Mouse (Mus musculus) CH12.LX (cell line): Measurements from ENCODE around the gene Wbp2. TPM values are rescaled to one million over a fixed set of nuclear protein-coding genes. Genes with fewer than 3 reads are reported as not detected.

Experiments used
- DNase-seq: peaks from one replicate; pipeline ENCODE4 v3.0.0-alpha.2; 2013; ENCODE audit errors: extremely low read depth
- H3K27ac ChIP-seq: 2 replicates; pipeline ENCODE4 v1.5.1; 2012; ENCODE audit warnings: low read depth, mild to moderate bottlenecking, control low read depth, moderate library complexity; ENCODE audit not compliant: insufficient read depth
- H3K27me3 ChIP-seq: replicated peaks from 2 replicates; pipeline ENCODE3; 2012; ENCODE audit warnings: inconsistent platforms
- H3K36me3 ChIP-seq, 2 experiments: replicated peaks in 1 of 2; 2 replicates each; pipeline versions ENCODE3 to v1.6.1; 2012; ENCODE audit warnings: inconsistent platforms in 1 of 2, low read length in 1 of 2, mild to moderate bottlenecking in 1 of 2, mixed read lengths in 1 of 2, moderate library complexity in 1 of 2; ENCODE audit not compliant: control insufficient read depth in 1 of 2, insufficient read depth in 1 of 2
- H3K4me1 ChIP-seq, 2 experiments: 2 replicates each; pipeline ENCODE4 v1.6.1; 2012; ENCODE audit warnings: inconsistent platforms in 1 of 2, moderate library complexity in 1 of 2; ENCODE audit not compliant: insufficient read depth in 2 of 2, control insufficient read depth in 1 of 2
- H3K4me2 ChIP-seq: 2 replicates; pipeline ENCODE4 v1.6.1; 2012; ENCODE audit warnings: low read depth, mild to moderate bottlenecking, control low read depth; ENCODE audit not compliant: poor library complexity, insufficient read depth, severe bottlenecking
- H3K4me3 ChIP-seq, 3 experiments: fragments of 150-350 bp in 1 of 3; sonication (generic) in 1 of 3; replicated peaks in 1 of 3; 2 replicates each; pipeline versions ENCODE3 to v1.5.1; 2011 to 2012; ENCODE audit warnings: low read depth in 2 of 3, low read length in 2 of 3, mild to moderate bottlenecking in 2 of 3, moderate library complexity in 2 of 3, control low read depth in 1 of 3, improper control_type of control experiment in 1 of 3, inconsistent platforms in 1 of 3, mixed read lengths in 1 of 3; ENCODE audit not compliant: poor library complexity in 1 of 3
- H3K79me2 ChIP-seq: replicated peaks from 2 replicates; pipeline ENCODE4 v1.6.1; 2012; ENCODE audit warnings: mild to moderate bottlenecking, moderate library complexity; ENCODE audit not compliant: control insufficient read depth, poor library complexity, insufficient read depth, severe bottlenecking; ENCODE audit errors: extremely low read depth
- H3K9ac ChIP-seq: 2 replicates; pipeline ENCODE4 v1.6.1; 2012; ENCODE audit warnings: low read depth, mild to moderate bottlenecking, control low read depth, moderate library complexity; ENCODE audit not compliant: insufficient read depth
- H3K9me3 ChIP-seq: replicated peaks from 2 replicates; pipeline ENCODE3; 2012; ENCODE audit warnings: low read length, inconsistent platforms, mixed read lengths
- BHLHE40 ChIP-seq: IDR thresholded peaks from 2 replicates; pipeline ENCODE4 v1.6.1; 2011; ENCODE audit warnings: mild to moderate bottlenecking, low read depth, low read length, improper control_type of control experiment
- CHD1 ChIP-seq: IDR thresholded peaks from 2 replicates; pipeline ENCODE4 v1.6.1; 2012; ENCODE audit warnings: low read depth, low read length, improper control_type of control experiment, inconsistent platforms
- CHD2 ChIP-seq: IDR thresholded peaks from 2 replicates; pipeline ENCODE4 v1.6.1; 2011; ENCODE audit warnings: low read length, improper control_type of control experiment
- E2F4 ChIP-seq: IDR thresholded peaks from 2 replicates; pipeline ENCODE4 v1.6.1; 2011; ENCODE audit warnings: low read depth, low read length, improper control_type of control experiment; ENCODE audit not compliant: insufficient replicate concordance
- ELF1 ChIP-seq: IDR thresholded peaks from 2 replicates; pipeline ENCODE4 v1.6.1; 2014; ENCODE audit warnings: low read depth, mild to moderate bottlenecking, inconsistent platforms, low read length, improper control_type of control experiment
- IRF4 ChIP-seq: IDR thresholded peaks from 2 replicates; pipeline ENCODE4 v1.6.1; 2014; ENCODE audit warnings: low read depth, mild to moderate bottlenecking, inconsistent platforms, low read length, improper control_type of control experiment
- JUN ChIP-seq: IDR thresholded peaks from 2 replicates; pipeline ENCODE4 v1.6.1; 2011; ENCODE audit warnings: low read depth, mild to moderate bottlenecking, low read length, improper control_type of control experiment, moderate library complexity; ENCODE audit not compliant: insufficient read depth
- MAX ChIP-seq: IDR thresholded peaks from 2 replicates; pipeline ENCODE4 v1.6.1; 2011; ENCODE audit warnings: low read length, improper control_type of control experiment
- MXI1 ChIP-seq: IDR thresholded peaks from 2 replicates; pipeline ENCODE4 v1.6.1; 2011; ENCODE audit warnings: mild to moderate bottlenecking, low read depth, low read length, improper control_type of control experiment
- MYC ChIP-seq: IDR thresholded peaks from 2 replicates; pipeline ENCODE4 v1.6.1; 2011; ENCODE audit warnings: low read depth, mild to moderate bottlenecking, improper control_type of control experiment, low read length
- NRF1 ChIP-seq: IDR thresholded peaks from 2 replicates; pipeline ENCODE4 v1.6.1; 2014; ENCODE audit warnings: low read depth, mild to moderate bottlenecking, inconsistent platforms, low read length, improper control_type of control experiment, moderate library complexity
- POLR2A ChIP-seq: IDR thresholded peaks from 2 replicates; pipeline ENCODE4 v1.6.1; 2011; ENCODE audit warnings: low read depth, mild to moderate bottlenecking, improper control_type of control experiment, low read length
- POLR2AphosphoS2 ChIP-seq: IDR thresholded peaks from 2 replicates; pipeline ENCODE4 v1.6.1; 2011; ENCODE audit warnings: low read depth, low read length, improper control_type of control experiment
- RAD21 ChIP-seq: IDR thresholded peaks from 2 replicates; pipeline ENCODE4 v1.6.1; 2011; ENCODE audit warnings: low read depth, mild to moderate bottlenecking, low read length, improper control_type of control experiment, moderate library complexity
- RCOR1 ChIP-seq: conservative IDR thresholded peaks from 2 replicates; pipeline ENCODE4 v1.6.1; 2012; ENCODE audit warnings: low read depth, mild to moderate bottlenecking, inconsistent platforms, low read length, improper control_type of control experiment
- SIN3A ChIP-seq: IDR thresholded peaks from 2 replicates; pipeline ENCODE4 v1.6.1; 2012; ENCODE audit warnings: low read length, improper control_type of control experiment, inconsistent platforms
- SMC3 ChIP-seq: IDR thresholded peaks from 2 replicates; pipeline ENCODE4 v1.6.1; 2011; ENCODE audit warnings: low read depth, low read length, improper control_type of control experiment
- TBP ChIP-seq: conservative IDR thresholded peaks from 2 replicates; pipeline ENCODE4 v1.6.1; 2011; ENCODE audit warnings: low read depth, low read length, improper control_type of control experiment
- TCF12 ChIP-seq: IDR thresholded peaks from 2 replicates; pipeline ENCODE4 v1.6.1; 2014; ENCODE audit warnings: low read depth, mild to moderate bottlenecking, inconsistent platforms, low read length, improper control_type of control experiment
- USF1 ChIP-seq: IDR thresholded peaks from 2 replicates; pipeline ENCODE4 v1.6.1; 2014; ENCODE audit warnings: low read depth, mild to moderate bottlenecking, inconsistent platforms, low read length, improper control_type of control experiment
- ZKSCAN1 ChIP-seq: IDR thresholded peaks from 2 replicates; pipeline ENCODE4 v1.6.1; 2012; ENCODE audit warnings: low read depth, inconsistent platforms, low read length, improper control_type of control experiment, borderline replicate concordance
- ZMIZ1 ChIP-seq: IDR thresholded peaks from 2 replicates; pipeline ENCODE4 v1.6.1; 2012; ENCODE audit warnings: low read depth, mild to moderate bottlenecking, inconsistent platforms, low read length, improper control_type of control experiment
- ZNF384 ChIP-seq: IDR thresholded peaks from 2 replicates; pipeline ENCODE4 v1.6.1; 2012; ENCODE audit warnings: low read depth, low read length, improper control_type of control experiment, inconsistent platforms
- dilution Hi-C: fragments of 300-500 bp; cut with MboI; formaldehyde crosslinking; loops from 2 replicates; pipeline ENCODE4 v1.14.3; 2020; ENCODE audit warnings: low sequenced_read_pairs; ENCODE audit not compliant: extremely low pct_unique_long_range_greater_than_20kb, extremely low pct_ligation_motif_present
- in situ Hi-C: fragments of 300-500 bp; cut with MboI; formaldehyde crosslinking; loops from 3 replicates; pipeline ENCODE4 v1.14.3; 2019; ENCODE audit warnings: low sequenced_read_pairs, low pct_ligation_motif_present, low pct_unique_long_range_greater_than_20kb, mixed read lengths
- polyA plus RNA-seq: library from polyadenylated mRNA; unstranded; fragments of >175 nt; gene quantifications from 2 replicates; pipeline ENCODE4 v1.2.1, GENCODE M21; 2012; ENCODE audit warnings: low read depth; ENCODE audit not compliant: insufficient read length
- total RNA-seq, 2 experiments: library from RNA; depleted of rRNA; stranded (reverse); fragments of 300-350 nt in 1 of 2; fragments of >200 nt in 1 of 2; gene quantifications; 2 replicates each; pipeline ENCODE4 v1.2.3; 2012 to 2014

Gene Wbp2
- total and polyA plus RNA-seq, 3 experiments, result 15.2 to 97.1 (median 30.7) TPM

DNA sequence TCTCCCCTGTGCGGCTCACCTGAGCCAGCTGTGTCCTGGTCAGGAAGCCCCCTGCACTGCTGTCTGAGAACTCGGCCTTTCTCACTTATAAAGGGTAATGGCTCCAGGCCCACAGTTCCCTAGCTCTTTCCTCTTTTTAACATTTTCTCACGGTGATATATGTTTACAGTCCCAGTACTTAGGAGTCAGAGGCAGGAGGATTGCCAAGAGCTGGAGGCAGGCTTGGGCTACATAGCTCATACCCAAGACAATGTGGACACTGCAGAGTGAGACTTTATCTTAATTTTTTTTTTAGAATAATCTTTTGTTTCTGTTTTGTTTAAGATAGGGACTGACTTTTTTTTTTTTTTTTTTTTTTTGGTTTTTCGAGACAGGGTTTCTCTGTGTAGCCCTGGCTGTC is 15.7 kb upstream of the Wbp2 start:
- in situ Hi-C loops, result no loop called here
- TF ChIP-seq RCOR1, result no peak
- no peak for TF ChIP-seq NRF1
- no peak for TF ChIP-seq E2F4
- no peak for TF ChIP-seq TBP
- TF ChIP-seq ELF1, result no peak
- no peak for TF ChIP-seq BHLHE40
- TF ChIP-seq ZMIZ1, result no peak
- no peak for TF ChIP-seq ZKSCAN1
- no peak for TF ChIP-seq MYC
- TF ChIP-seq USF1, result no peak
- no peak for TF ChIP-seq CHD1
- DNase-seq, result no peak
- no peak overlapping the region for H3K27ac ChIP-seq
- no peaks in the 10 kb centered on the region for H3K79me2 ChIP-seq
- no peak overlapping the region for H3K4me3 ChIP-seq
- no peak overlapping the region for H3K9ac ChIP-seq
- dilution Hi-C loops, result no loop called here
- no peak overlapping the region for H3K4me2 ChIP-seq
- peaks cover 15 to 23% of the 10 kb centered on the region in 2 experiments for H3K4me1 ChIP-seq
- H3K27me3 ChIP-seq, result peaks cover 4% of the 10 kb centered on the region
- no peaks in the 10 kb centered on the region for H3K36me3 ChIP-seq
- no peaks in the 10 kb centered on the region for H3K9me3 ChIP-seq

GRCm38 (mm10) chr11:116101931-116102381 is 15.2 kb upstream of the Wbp2 start:
- in situ Hi-C loops (no loop called here), dilution Hi-C loops (no loop called here)
- Histone ChIP-seq H3K36me3 (no peaks in the 10 kb centered on the region), H3K27me3 (peaks cover 4% of the 10 kb centered on the region), H3K9ac (no peak overlapping the region), H3K9me3 (no peaks in the 10 kb centered on the region), H3K4me1 (peaks cover 11 to 18% of the 10 kb centered on the region in 2 experiments), H3K4me3 (no peak overlapping the region), H3K4me2 (no peak overlapping the region), H3K27ac (no peak overlapping the region), H3K79me2 (no peaks in the 10 kb centered on the region)
- TF ChIP-seq JUN, result no peak
- no peak for DNase-seq

- no peak for DNase-seq
- H3K4me2 ChIP-seq, result no peak overlapping the region
- H3K27me3 ChIP-seq, result peaks cover 4% of the 10 kb centered on the region
- TF ChIP-seq TBP, result no peak
- TF ChIP-seq CHD2, result no peak
- TF ChIP-seq RAD21, result no peak
- TF ChIP-seq JUN, result no peak
- no peak for TF ChIP-seq POLR2AphosphoS2
- TF ChIP-seq SMC3, result no peak
- TF ChIP-seq MAX, result no peak
- TF ChIP-seq POLR2A, result no peak
- TF ChIP-seq IRF4, result no peak
- no peak for TF ChIP-seq SIN3A
- TF ChIP-seq MXI1, result no peak
- TF ChIP-seq MYC, result no peak
- TF ChIP-seq ZMIZ1, result no peak
- TF ChIP-seq RCOR1, result no peak
- TF ChIP-seq TCF12, result no peak
- no peak for TF ChIP-seq ZNF384
- H3K36me3 ChIP-seq, result no peaks in the 10 kb centered on the region
- H3K79me2 ChIP-seq, result no peaks in the 10 kb centered on the region
- dilution Hi-C loops, result no loop called here
- peaks cover 5% of the 10 kb centered on the region for H3K9me3 ChIP-seq
- no peak overlapping the region for H3K4me3 ChIP-seq
- no peak overlapping the region for H3K9ac ChIP-seq
- in situ Hi-C loops, result no loop called here
- peaks cover 8 to 14% of the 10 kb centered on the region in 2 experiments for H3K4me1 ChIP-seq
- no peak overlapping the region for H3K27ac ChIP-seq
Measured at GRCm38 (mm10) chr11:116100839-116101238, 14.0 kb upstream of the Wbp2 start.
